Mouse (Mus musculus) liver, embryonic 16.5 days (tissue): Measurements from ENCODE around the gene Fam20b. TPM values are rescaled to one million over a fixed set of nuclear protein-coding genes. Genes with fewer than 3 reads are reported as not detected.

Experiments used
- ATAC-seq: fragments of 200-750 bp; cut with Nextera tagmentation; 2 replicates; pipeline ENCODE4 v1.8.0; 2017; ENCODE audit warnings: low read depth, mild to moderate bottlenecking, moderate number of reproducible peaks, moderate library complexity
- H3K27ac ChIP-seq: fragments of 300-500 bp; sonication (generic); 2 replicates; pipeline ENCODE4 v1.5.1; 2014; ENCODE audit warnings: mild to moderate bottlenecking, low read length
- H3K27me3 ChIP-seq: fragments of 300-500 bp; sonication (generic); 2 replicates; pipeline ENCODE4 v1.6.1; 2014; ENCODE audit warnings: low read depth, low read length, mixed read lengths; ENCODE audit not compliant: control insufficient read depth, insufficient read depth
- H3K36me3 ChIP-seq: fragments of 300-500 bp; sonication (generic); 2 replicates; pipeline ENCODE4 v1.6.1; 2014; ENCODE audit warnings: mild to moderate bottlenecking; ENCODE audit not compliant: control insufficient read depth, insufficient read depth
- H3K4me1 ChIP-seq: fragments of 300-500 bp; sonication (generic); 2 replicates; pipeline ENCODE4 v1.6.1; 2014; ENCODE audit warnings: low read depth, low read length, mixed read lengths; ENCODE audit not compliant: control insufficient read depth
- H3K4me2 ChIP-seq: fragments of 300-500 bp; sonication (generic); 2 replicates; pipeline ENCODE4 v1.6.1; 2014; ENCODE audit warnings: low read depth, low read length, mixed read lengths
- H3K4me3 ChIP-seq: fragments of 300-500 bp; sonication (generic); 2 replicates; pipeline ENCODE4 v1.5.1; 2014; ENCODE audit warnings: low read depth, mild to moderate bottlenecking, low read length
- H3K9ac ChIP-seq: fragments of 300-500 bp; sonication (generic); 2 replicates; pipeline ENCODE4 v1.6.1; 2014; ENCODE audit warnings: low read depth, low read length
- H3K9me3 ChIP-seq: fragments of 300-500 bp; sonication (generic); replicated peaks from 2 replicates; pipeline ENCODE4 v1.6.1; 2016; ENCODE audit warnings: low read length; ENCODE audit not compliant: control insufficient read depth
- WGBS: fragments of 180-500 bp; shearing (Covaris S2); extraction: QIAGEN DNeasy Blood & Tissue Kit; methylation state at CpG from one replicate; pipeline ENCODE4 v1.1.7; 2014; ENCODE audit not compliant: insufficient replicate concordance; 5-methylcytosine and 5-hydroxymethylcytosine counted together
- polyA plus RNA-seq: library from polyadenylated mRNA; unstranded; fragments of >200 nt; fragmentation: Nextera tagmentation; extraction: Ambion mirVana; gene quantifications from 2 replicates; pipeline ENCODE4 v1.2.1, GENCODE M21; 2015

Fam20b gene
- polyA plus RNA-seq, 1 experiment from 2014 or later = 8.0 TPM

GRCm38 (mm10) chr1:156635148-156635547 lies 83.7 kb downstream of the Fam20b start:
- Histone ChIP-seq H3K9me3 (no peaks in the 10 kb centered on the region), H3K4me1 (no peaks in the 10 kb centered on the region), H3K36me3 (peaks cover 20% of the 10 kb centered on the region), H3K27ac (no peak overlapping the region), H3K4me3 (no peak overlapping the region), H3K9ac (no peak overlapping the region), H3K4me2 (no peak overlapping the region), H3K27me3 (no peaks in the 10 kb centered on the region)
- WGBS = 58% methylated on average over 2 of the region's 2 CpGs
- no peak for ATAC-seq

DNA sequence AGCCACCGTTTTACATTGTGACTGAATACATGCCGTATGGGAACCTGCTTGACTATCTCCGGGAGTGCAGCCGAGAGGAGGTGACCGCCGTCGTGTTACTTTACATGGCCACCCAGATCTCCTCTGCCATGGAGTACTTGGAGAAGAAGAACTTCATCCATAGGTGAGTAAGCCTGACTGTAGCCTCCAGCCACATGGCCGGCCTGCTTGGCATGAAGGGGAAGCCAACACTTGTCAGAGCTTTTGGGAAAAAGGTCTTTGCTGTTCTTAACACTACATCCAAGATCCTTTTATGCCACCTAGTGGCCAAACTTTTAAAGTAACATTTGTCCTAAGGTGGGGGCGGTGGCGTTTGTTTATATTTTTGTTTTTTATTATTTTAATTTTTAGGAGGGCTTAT lies 85.8 kb downstream of the Fam20b start:
- Histone ChIP-seq H3K4me2 (no peak overlapping the region), H3K36me3 (peaks cover 25% of the 10 kb centered on the region), H3K4me1 (no peaks in the 10 kb centered on the region), H3K27ac (no peak overlapping the region), H3K4me3 (no peak overlapping the region), H3K9ac (no peak overlapping the region), H3K9me3 (no peaks in the 10 kb centered on the region), H3K27me3 (no peaks in the 10 kb centered on the region)
- 69% methylated on average over 10 of the region's 10 CpGs for WGBS
- no peak for ATAC-seq

DNA sequence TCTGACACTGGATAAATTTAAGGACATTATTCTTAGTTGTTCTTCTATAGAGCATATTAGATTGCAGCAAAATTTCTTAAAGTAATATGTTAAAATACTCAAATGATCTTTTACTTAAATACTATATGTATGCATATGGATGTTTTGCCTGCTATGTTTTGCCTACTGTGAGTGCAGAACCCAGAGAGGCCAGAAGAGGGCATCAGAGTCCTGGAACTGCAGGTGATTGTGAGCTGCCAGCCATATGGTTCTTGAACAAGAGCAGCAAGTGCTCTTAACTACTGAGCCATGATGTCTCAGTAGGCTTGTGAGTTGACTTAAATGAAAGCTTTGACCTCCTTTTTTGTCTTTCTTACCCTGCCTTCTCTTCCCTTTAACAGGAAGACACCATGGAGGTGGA lies 87.9 kb downstream of the Fam20b start:
- no peak for ATAC-seq
- Histone ChIP-seq H3K9ac (no peak overlapping the region), H3K27ac (no peak overlapping the region), H3K27me3 (no peaks in the 10 kb centered on the region), H3K4me2 (no peak overlapping the region), H3K4me3 (no peak overlapping the region), H3K9me3 (no peaks in the 10 kb centered on the region), H3K36me3 (peaks cover 28% of the 10 kb centered on the region), H3K4me1 (no peaks in the 10 kb centered on the region)

GRCm38 (mm10) chr1:156629984-156630383 lies 88.9 kb downstream of the Fam20b start:
- H3K4me3 ChIP-seq = no peak overlapping the region
- peaks cover 32% of the 10 kb centered on the region for H3K36me3 ChIP-seq
- no peaks in the 10 kb centered on the region for H3K4me1 ChIP-seq
- no peak overlapping the region for H3K9ac ChIP-seq
- H3K4me2 ChIP-seq = no peak overlapping the region
- no peaks in the 10 kb centered on the region for H3K27me3 ChIP-seq
- 78% methylated on average over 8 of the region's 8 CpGs for WGBS
- no peak for ATAC-seq
- H3K9me3 ChIP-seq = no peaks in the 10 kb centered on the region
- H3K27ac ChIP-seq = no peak overlapping the region

Other genes with a start within 250 kb of the Fam20b start
- gene Soat1, start 244.8 kb downstream of the Fam20b start, polyA plus RNA-seq = 25.4 and 26.1 TPM in 2 replicates
- 0.14 and 0.22 TPM in 2 replicates for gene Gm10031, start 195.1 kb downstream of the Fam20b start, polyA plus RNA-seq
- 0.79 and 0.87 TPM in 2 replicates for gene Abl2, start 160.3 kb downstream of the Fam20b start, polyA plus RNA-seq
- 3.7 and 3.9 TPM in 2 replicates for gene Tor3a, start 44.7 kb downstream of the Fam20b start, polyA plus RNA-seq
- gene Angptl1, start 119.5 kb upstream of the Fam20b start, polyA plus RNA-seq = 0.32 and 0.41 TPM in 2 replicates
- gene Ralgps2, start 220.5 kb upstream of the Fam20b start, polyA plus RNA-seq = 13.1 and 14.2 TPM in 2 replicates